Mouse (Mus musculus) midbrain, embryonic 13.5 days (tissue): Measurements from ENCODE around the gene Map4. TPM values are rescaled to one million over a fixed set of nuclear protein-coding genes. Genes with fewer than 3 reads are reported as not detected.

Source experiments
- ATAC-seq: fragments of 200-750 bp; cut with Nextera tagmentation; 2 replicates; pipeline ENCODE4 v1.8.0; 2017; ENCODE audit warnings: mild to moderate bottlenecking, moderate TSS enrichment, moderate library complexity
- H3K27ac ChIP-seq: fragments of 300-500 bp; sonication (generic); 2 replicates; pipeline ENCODE4 v1.5.1; 2015; ENCODE audit warnings: inconsistent platforms, mild to moderate bottlenecking, moderate library complexity
- H3K27me3 ChIP-seq: fragments of 300-500 bp; sonication (generic); 2 replicates; pipeline ENCODE4 v1.6.1; 2015; ENCODE audit warnings: mild to moderate bottlenecking, inconsistent platforms
- H3K36me3 ChIP-seq: fragments of 300-500 bp; sonication (generic); 2 replicates; pipeline ENCODE4 v1.6.1; 2015; ENCODE audit warnings: mild to moderate bottlenecking, inconsistent platforms
- H3K4me1 ChIP-seq: fragments of 300-500 bp; sonication (generic); replicated peaks from 2 replicates; pipeline ENCODE4 v1.6.1; 2015; ENCODE audit warnings: inconsistent platforms
- H3K4me2 ChIP-seq: fragments of 300-500 bp; sonication (generic); replicated peaks from 2 replicates; pipeline ENCODE4 v1.6.1; 2015; ENCODE audit warnings: moderate library complexity, mild to moderate bottlenecking, inconsistent platforms
- H3K4me3 ChIP-seq: fragments of 300-500 bp; sonication (generic); replicated peaks from 2 replicates; pipeline ENCODE4 v1.5.1; 2015; ENCODE audit warnings: mild to moderate bottlenecking, inconsistent platforms
- H3K9ac ChIP-seq: fragments of 300-500 bp; sonication (generic); replicated peaks from 2 replicates; pipeline ENCODE4 v1.6.1; 2015; ENCODE audit warnings: mild to moderate bottlenecking, inconsistent platforms
- H3K9me3 ChIP-seq: fragments of 300-500 bp; sonication (generic); 2 replicates; pipeline ENCODE4 v1.6.1; 2016; ENCODE audit warnings: mild to moderate bottlenecking, inconsistent platforms
- WGBS: fragments of 180-500 bp; shearing (Covaris S2); methylation state at CpG from one replicate; pipeline ENCODE4 v1.1.7; 2015; 5-methylcytosine and 5-hydroxymethylcytosine counted together
- polyA plus RNA-seq: library from polyadenylated mRNA; unstranded; fragments of >200 nt; fragmentation: Nextera tagmentation; extraction: Ambion mirVana; gene quantifications from 2 replicates; pipeline ENCODE4 v1.2.1, GENCODE M21; 2015

The Map4 gene
- polyA plus RNA-seq, 1 experiment from 2014 or later = 127 TPM

DNA sequence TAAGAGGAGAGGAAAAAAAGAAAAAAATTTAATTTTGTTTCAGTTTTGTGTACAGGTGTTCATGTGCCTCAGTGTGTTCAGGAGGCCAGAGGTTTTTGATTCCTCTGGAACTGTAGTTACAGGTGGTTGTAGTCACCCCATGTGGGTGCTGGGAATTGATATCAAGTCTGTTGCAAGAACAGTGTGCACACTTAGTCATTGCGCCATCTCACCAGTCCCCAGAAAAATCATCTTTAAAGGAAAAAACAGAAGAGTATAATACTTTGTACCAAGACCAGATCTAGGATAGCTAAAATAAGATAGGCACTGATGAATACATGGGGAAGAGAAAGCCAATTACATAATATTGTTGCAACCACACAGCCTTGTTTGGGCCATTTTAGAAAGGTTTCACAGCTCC, 90.2 kb downstream of the Map4 start:
- H3K27ac ChIP-seq = no peak overlapping the region
- no peak overlapping the region for H3K9ac ChIP-seq
- WGBS = 95% methylated on average over 1 of the region's 1 CpGs
- H3K4me2 ChIP-seq = no peak overlapping the region
- no peaks in the 10 kb centered on the region for H3K27me3 ChIP-seq
- H3K36me3 ChIP-seq = no peaks in the 10 kb centered on the region
- ATAC-seq = no peak
- no peaks in the 10 kb centered on the region for H3K9me3 ChIP-seq
- H3K4me3 ChIP-seq = no peak overlapping the region
- no peaks in the 10 kb centered on the region for H3K4me1 ChIP-seq

- Histone ChIP-seq H3K27me3 (no peaks in the 10 kb centered on the region), H3K36me3 (no peaks in the 10 kb centered on the region), H3K9me3 (no peaks in the 10 kb centered on the region), H3K4me3 (no peak overlapping the region), H3K4me2 (no peak overlapping the region), H3K27ac (no peak overlapping the region), H3K9ac (no peak overlapping the region), H3K4me1 (no peaks in the 10 kb centered on the region)
- ATAC-seq = no peak
- 98% methylated on average over 2 of the region's 2 CpGs for WGBS
Observed at GRCm38 (mm10) chr9:110022151-110022550, 90.9 kb downstream of the Map4 start.

DNA sequence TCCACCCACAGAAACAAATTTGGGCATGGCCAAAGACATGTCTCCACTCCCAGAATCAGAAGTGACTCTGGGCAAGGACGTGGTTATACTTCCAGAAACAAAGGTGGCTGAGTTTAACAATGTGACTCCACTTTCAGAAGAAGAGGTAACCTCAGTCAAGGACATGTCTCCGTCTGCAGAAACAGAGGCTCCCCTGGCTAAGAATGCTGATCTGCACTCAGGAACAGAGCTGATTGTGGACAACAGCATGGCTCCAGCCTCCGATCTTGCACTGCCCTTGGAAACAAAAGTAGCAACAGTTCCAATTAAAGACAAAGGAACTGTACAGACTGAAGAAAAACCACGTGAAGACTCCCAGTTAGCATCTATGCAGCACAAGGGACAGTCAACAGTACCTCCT, 103.8 kb downstream of the Map4 start:
- no peaks in the 10 kb centered on the region for H3K9me3 ChIP-seq
- no peaks in the 10 kb centered on the region for H3K27me3 ChIP-seq
- no peak for ATAC-seq
- no peak overlapping the region for H3K9ac ChIP-seq
- H3K4me1 ChIP-seq = no peaks in the 10 kb centered on the region
- H3K4me2 ChIP-seq = no peak overlapping the region
- 86% methylated on average over 4 of the region's 4 CpGs for WGBS
- no peak overlapping the region for H3K27ac ChIP-seq
- H3K36me3 ChIP-seq = peaks cover 56% of the 10 kb centered on the region
- no peak overlapping the region for H3K4me3 ChIP-seq

GRCm38 (mm10) chr9:110037895-110038294, 106.6 kb downstream of the Map4 start:
- Histone ChIP-seq H3K27me3 (no peaks in the 10 kb centered on the region), H3K27ac (no peak overlapping the region), H3K36me3 (peaks cover 52% of the 10 kb centered on the region), H3K9me3 (no peaks in the 10 kb centered on the region), H3K4me3 (no peak overlapping the region), H3K4me1 (no peaks in the 10 kb centered on the region), H3K4me2 (no peak overlapping the region), H3K9ac (no peak overlapping the region)
- ATAC-seq = no peak
- WGBS = 94% methylated on average over 8 of the region's 8 CpGs

DNA sequence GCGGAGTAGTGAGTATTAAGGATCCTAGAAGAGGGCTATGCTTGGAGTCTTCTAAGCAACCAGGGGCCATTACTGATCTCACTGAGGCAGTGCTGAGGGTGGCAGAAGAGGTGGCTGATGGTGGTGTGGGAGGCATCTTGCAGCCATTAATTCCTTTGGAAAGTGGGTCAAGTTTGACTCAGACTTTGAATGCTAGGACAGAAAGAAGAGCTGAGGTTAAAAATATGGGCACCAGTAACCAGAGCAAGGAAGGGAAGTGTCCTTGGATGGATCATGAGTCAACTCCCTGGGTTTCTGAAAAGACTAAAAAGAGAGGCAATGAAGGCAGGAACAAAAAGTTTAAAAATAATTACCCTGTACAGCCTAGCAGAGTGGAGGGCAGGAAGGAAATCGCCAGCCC, 107.2 kb downstream of the Map4 start:
- H3K9me3 ChIP-seq = no peaks in the 10 kb centered on the region
- H3K27me3 ChIP-seq = no peaks in the 10 kb centered on the region
- H3K4me2 ChIP-seq = no peak overlapping the region
- no peak overlapping the region for H3K9ac ChIP-seq
- H3K4me3 ChIP-seq = no peak overlapping the region
- WGBS = 97% methylated on average over 2 of the region's 2 CpGs
- ATAC-seq = no peak
- H3K36me3 ChIP-seq = peaks cover 52% of the 10 kb centered on the region
- no peak overlapping the region; the same call in 1 of the 2 replicates for H3K27ac ChIP-seq
- H3K4me1 ChIP-seq = no peaks in the 10 kb centered on the region

DNA sequence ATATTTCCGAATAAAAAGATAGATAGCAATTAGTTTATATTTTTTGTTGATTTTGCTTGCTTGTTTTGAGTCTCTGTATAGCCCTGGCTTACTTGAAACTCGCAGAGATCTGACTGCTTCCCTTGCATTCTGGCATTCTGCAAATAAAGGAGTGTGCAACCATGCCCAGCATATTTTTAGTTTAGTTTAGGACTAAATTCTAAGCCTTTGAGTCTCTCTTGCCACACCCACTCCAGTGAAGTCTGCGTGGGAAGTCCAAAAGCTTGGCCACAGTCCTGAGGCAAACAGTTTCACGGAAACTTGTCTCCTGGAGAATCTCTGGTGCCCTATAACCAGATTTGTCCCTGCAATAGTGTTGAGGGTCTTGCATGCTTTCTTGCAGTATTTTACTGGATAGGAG, 113.1 kb downstream of the Map4 start:
- H3K27ac ChIP-seq = no peak overlapping the region
- no peak for ATAC-seq
- H3K36me3 ChIP-seq = peaks cover 8% of the 10 kb centered on the region
- H3K9ac ChIP-seq = no peak overlapping the region
- peaks cover 12% of the 10 kb centered on the region for H3K4me1 ChIP-seq
- no peaks in the 10 kb centered on the region for H3K9me3 ChIP-seq
- H3K27me3 ChIP-seq = no peaks in the 10 kb centered on the region
- H3K4me3 ChIP-seq = no peak overlapping the region
- no peak overlapping the region for H3K4me2 ChIP-seq
- WGBS = 95% methylated on average over 4 of the region's 4 CpGs

DNA sequence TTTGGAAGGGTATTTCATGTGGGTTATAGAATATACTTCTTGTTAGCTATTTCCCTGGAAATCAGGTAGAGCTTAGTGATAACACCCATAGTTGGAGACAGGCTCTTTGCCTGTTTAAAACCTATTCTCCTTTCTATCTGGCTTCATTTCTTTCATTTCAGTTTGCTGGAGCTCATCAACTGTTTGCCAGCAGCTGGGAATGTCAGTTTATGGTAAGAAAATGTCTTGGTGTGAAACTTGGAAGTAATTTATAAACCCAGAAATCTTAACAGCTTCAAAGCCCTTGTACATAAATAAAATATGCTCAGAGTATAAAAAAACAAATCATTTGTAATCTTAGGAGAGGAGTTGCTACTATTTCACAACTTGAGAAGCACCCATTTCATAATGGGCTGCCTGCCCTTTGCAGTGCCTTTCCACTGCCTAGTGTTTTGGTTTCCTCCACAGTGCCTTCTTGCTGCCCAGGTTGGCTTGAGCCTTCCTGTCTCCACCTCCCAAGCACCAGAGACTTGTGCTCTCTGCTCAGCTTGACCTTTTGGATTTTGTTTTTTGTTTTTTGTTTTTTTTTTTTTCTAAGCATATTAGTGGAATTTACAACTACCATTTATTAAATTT, 114.6 kb downstream of the Map4 start:
- Histone ChIP-seq H3K9ac (no peak overlapping the region), H3K4me1 (peaks cover 18% of the 10 kb centered on the region), H3K9me3 (no peaks in the 10 kb centered on the region), H3K4me3 (no peak overlapping the region), H3K36me3 (peaks cover 3% of the 10 kb centered on the region; the same call in 1 of the 2 replicates), H3K27ac (no peak overlapping the region), H3K4me2 (no peak overlapping the region), H3K27me3 (no peaks in the 10 kb centered on the region)
- ATAC-seq = no peak

DNA sequence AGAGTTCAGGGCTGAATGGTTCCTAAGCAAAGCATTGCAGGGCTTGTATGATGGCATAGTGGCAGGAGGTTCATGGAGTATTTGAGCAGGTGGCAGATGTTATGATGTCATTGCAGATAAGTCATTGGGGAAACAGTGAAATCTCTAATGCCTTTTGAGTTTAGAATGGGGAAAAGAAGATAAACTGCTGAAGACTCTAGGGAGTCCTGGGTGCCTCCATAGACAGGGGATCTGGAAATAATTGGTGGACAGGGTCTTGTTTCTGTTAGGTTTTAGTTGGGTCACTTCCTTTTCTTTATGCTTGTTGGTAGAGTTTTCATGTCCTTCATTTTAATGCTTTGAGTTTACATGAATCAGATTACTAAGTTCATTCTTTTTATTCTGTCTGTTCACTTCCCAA, 116.0 kb downstream of the Map4 start:
- Histone ChIP-seq H3K4me1 (peaks cover 32% of the 10 kb centered on the region), H3K4me2 (no peak overlapping the region), H3K9ac (no peak overlapping the region), H3K9me3 (no peaks in the 10 kb centered on the region), H3K36me3 (peaks cover 3% of the 10 kb centered on the region; the same call in 1 of the 2 replicates), H3K27ac (no peak overlapping the region), H3K4me3 (no peak overlapping the region), H3K27me3 (no peaks in the 10 kb centered on the region)
- ATAC-seq = no peak

GRCm38 (mm10) chr9:110047857-110048256, 116.6 kb downstream of the Map4 start:
- Histone ChIP-seq H3K4me2 (no peak overlapping the region), H3K4me1 (peaks cover 38% of the 10 kb centered on the region), H3K27me3 (no peaks in the 10 kb centered on the region), H3K9me3 (no peaks in the 10 kb centered on the region), H3K27ac (no peak overlapping the region), H3K36me3 (peaks cover 3% of the 10 kb centered on the region; the same call in 1 of the 2 replicates), H3K9ac (no peak overlapping the region), H3K4me3 (no peak overlapping the region)
- 10% methylated on average over 3 of the region's 3 CpGs for WGBS
- ATAC-seq = no peak

GRCm38 (mm10) chr9:110051184-110051583, 119.9 kb downstream of the Map4 start:
- H3K27ac ChIP-seq = no peak overlapping the region
- H3K4me1 ChIP-seq = peaks cover 69% of the 10 kb centered on the region
- H3K9ac ChIP-seq = no peak overlapping the region

DNA sequence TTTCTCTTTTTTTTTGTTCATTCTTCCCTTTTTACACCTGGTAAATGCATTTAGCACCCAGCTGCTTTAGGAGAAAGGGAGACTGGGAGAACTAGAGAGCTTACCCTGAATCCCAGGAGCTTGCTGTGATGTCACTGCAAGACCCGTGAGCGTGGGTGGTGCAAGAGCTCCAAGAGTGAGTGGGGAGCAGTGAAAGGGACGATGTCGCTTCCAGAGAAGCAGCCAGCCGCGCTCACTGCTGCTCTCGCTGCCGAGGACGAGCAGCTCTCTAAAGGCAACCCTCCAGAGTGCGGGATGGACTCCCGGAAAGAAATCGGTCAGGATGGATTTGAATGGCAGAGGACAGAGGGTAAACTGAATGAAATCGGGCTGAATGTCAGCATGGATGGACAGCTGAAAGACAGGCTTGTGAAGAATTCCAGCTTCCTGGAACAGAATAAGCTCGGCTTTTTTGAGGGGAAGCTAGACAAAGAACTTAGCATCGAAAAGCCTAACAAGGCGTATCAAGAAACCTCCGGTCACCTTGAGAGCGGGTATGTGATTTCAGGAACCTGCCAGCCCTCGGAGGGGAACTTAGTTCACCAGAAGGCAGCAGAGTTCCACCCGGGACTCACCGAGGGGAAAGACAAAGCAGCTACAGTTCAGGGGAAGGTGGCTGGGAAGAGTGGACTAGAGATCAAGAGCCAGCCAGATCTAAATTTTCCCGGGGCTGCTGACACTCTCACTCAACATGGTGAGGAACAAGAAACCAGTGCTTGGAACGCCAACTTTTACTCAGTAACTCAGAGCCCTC, 120.8 kb downstream of the Map4 start:
- 7% methylated on average over 23 of the region's 23 CpGs for WGBS
- ATAC-seq = 0 out of 2 replicates have a peak, but pooled peaks have one; percentile 31

More at GRCm38 (mm10) chr9:110051184-110051583, 119.9 kb downstream of the Map4 start:
- Histone ChIP-seq H3K36me3 (no peaks in the 10 kb centered on the region), H3K4me2 (no peak overlapping the region), H3K4me3 (no peak overlapping the region), H3K27me3 (no peaks in the 10 kb centered on the region), H3K9me3 (no peaks in the 10 kb centered on the region)
- ATAC-seq = no peak

DNA sequence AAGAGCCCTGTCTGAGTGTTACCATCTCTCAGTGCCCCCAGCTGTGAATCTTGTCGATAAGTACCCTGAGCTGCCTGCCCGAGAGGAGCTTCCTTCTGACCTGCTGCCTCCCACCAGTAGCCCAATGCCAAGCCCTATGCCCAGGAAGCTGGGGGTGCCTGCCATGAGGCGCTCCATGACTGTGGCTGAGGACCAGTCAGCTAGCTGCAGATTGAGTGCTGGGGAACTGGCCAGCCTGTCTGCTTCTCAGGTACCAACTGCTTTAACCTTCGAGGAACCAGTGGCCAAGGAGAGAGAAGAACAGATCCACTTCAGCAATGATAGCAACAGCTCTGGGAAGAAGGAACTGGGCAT, 121.7 kb downstream of the Map4 start:
- Histone ChIP-seq H3K27ac (peak overlapping the region; percentile 92), H3K9me3 (no peaks in the 10 kb centered on the region), H3K27me3 (no peaks in the 10 kb centered on the region), H3K9ac (peak overlapping the region; percentile 73), H3K4me3 (peak overlapping the region; percentile 44), H3K36me3 (no peaks in the 10 kb centered on the region), H3K4me2 (peak overlapping the region; percentile 68), H3K4me1 (peaks cover 76% of the 10 kb centered on the region)
- peak; percentile 7; the same call in 1 of the 2 replicates for ATAC-seq
- WGBS = 52% methylated on average over 4 of the region's 4 CpGs

More for the DNA sequence above, 120.8 kb downstream of the Map4 start:
- H3K4me1 ChIP-seq = peaks cover 75% of the 10 kb centered on the region
- peak overlapping the region; percentile 92 for H3K27ac ChIP-seq
- H3K9ac ChIP-seq = peak overlapping the region; percentile 73
- no peaks in the 10 kb centered on the region for H3K9me3 ChIP-seq
- H3K27me3 ChIP-seq = no peaks in the 10 kb centered on the region
- no peaks in the 10 kb centered on the region for H3K36me3 ChIP-seq
- peak overlapping the region; percentile 44 for H3K4me3 ChIP-seq
- H3K4me2 ChIP-seq = peak overlapping the region; percentile 68
